Mouse (Mus musculus) CH12F3 (cell line): Measurements from ENCODE around the gene Hint3.

ENCODE experiments used
- in situ Hi-C: fragments of 300-500 bp; cut with MboI; formaldehyde crosslinking; loops from 2 replicates; pipeline ENCODE4 v1.14.3; 2020; ENCODE audit warnings: low sequenced_read_pairs

Hint3 gene

DNA sequence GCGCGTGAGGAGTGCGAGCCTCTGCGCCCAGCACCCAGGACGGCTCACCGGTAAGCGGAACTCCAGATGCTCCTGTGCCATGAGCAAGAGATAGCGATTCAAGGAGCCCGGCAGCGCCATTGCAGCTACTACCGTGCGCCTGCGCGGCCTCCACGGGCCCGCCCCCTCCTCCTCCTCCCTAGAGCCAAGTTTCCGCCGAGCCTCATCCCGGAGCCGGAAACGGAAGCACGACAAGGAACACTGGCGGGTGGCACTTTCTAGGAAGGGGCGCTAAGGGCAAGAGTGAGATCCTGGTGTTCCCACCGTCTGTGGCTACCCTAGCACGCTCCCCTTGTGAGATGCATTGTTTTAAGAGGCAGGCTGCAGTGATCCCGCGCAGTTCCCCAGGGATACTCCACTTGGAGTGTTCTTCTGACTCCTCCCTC lies 28.9 kb downstream of the Hint3 start, which contains the start of gene Trmt11:
Gene Trmt11 (minus strand): TSS at position 208 of the 425 bp plus-strand sequence.
- in situ Hi-C loops = no loop called here

GRCm38 (mm10) chr10:30600094-30600534 lies 29.3 kb downstream of the Hint3 start:
- in situ Hi-C loops = no loop called here

GRCm38 (mm10) chr10:30587037-30587436 lies 42.4 kb downstream of the Hint3 start:
- in situ Hi-C loops = no loop called here

GRCm38 (mm10) chr10:30585691-30586090 lies 43.7 kb downstream of the Hint3 start:
- in situ Hi-C loops = no loop called here

- in situ Hi-C loops = no loop called here
Measured at GRCm38 (mm10) chr10:30577670-30578280, 51.7 kb downstream of the Hint3 start.

DNA sequence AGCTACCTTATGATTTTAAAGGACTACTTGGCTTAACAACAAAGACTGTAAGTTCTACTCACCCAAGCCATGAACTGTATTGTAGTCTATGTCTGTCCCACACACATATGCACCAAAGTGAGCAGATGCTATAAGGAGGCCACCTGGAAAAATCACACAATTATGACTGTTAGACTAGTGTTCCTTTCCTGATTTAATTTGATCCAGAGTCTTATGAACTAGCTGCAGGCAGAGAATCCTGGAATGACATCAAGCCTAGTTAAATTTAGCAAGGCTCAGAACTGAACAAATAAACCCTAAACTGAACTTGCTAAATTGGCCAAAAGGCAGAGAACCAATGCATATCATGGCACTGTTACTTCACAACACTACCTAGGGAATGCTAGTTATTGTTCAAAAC lies 63.1 kb downstream of the Hint3 start:
- in situ Hi-C loops = no loop called here

GRCm38 (mm10) chr10:30564651-30565050 lies 64.8 kb downstream of the Hint3 start:
- in situ Hi-C loops = no loop called here
